Mouse (Mus musculus): ENCODE data around the gene Bicdl1. TPM values are rescaled to one million over a fixed set of nuclear protein-coding genes. Genes with fewer than 3 reads are reported as not detected.
A peak's percentile ranks its signal among the peaks of the same experiment; 100 is the strongest.
"Not testable (repeated sequence)": the region's sequence is repeated elsewhere in the genome, so short reads cannot be mapped to it uniquely, and the experiment has no call there.

Bicdl1 gene
- 46.5 and 55.3 TPM in 2 replicates for polyA plus RNA-seq (2012; rRNA removed)

GRCm38 (mm10) chr5:115731001-115731731, at the start of gene Bicdl1:
Bicdl1 (minus strand) TSS chr5:115731621.
- peak; percentile 80 for DNase-seq (ENCODE audit: low spot score)

GRCm38 (mm10) chr5:115776911-115777310, 45.5 kb upstream of the Bicdl1 start:
- no peak for DNase-seq (ENCODE audit: low spot score)

GRCm38 (mm10) chr5:115775350-115775749, 43.9 kb upstream of the Bicdl1 start:
- DNase-seq (ENCODE audit: low spot score): no peak

- DNase-seq (ENCODE audit: low spot score): no peak
Measured at GRCm38 (mm10) chr5:115770048-115770447, 38.6 kb upstream of the Bicdl1 start.

- DNase-seq (ENCODE audit: low spot score): no peak
Measured at GRCm38 (mm10) chr5:115769116-115769515, 37.7 kb upstream of the Bicdl1 start.

- DNase-seq (ENCODE audit: low spot score): no peak
Measured at GRCm38 (mm10) chr5:115766821-115767220, 35.4 kb upstream of the Bicdl1 start.

GRCm38 (mm10) chr5:115763981-115764380, 32.6 kb upstream of the Bicdl1 start:
- DNase-seq (ENCODE audit: low spot score): no peak

GRCm38 (mm10) chr5:115760903-115761302, 29.5 kb upstream of the Bicdl1 start:
- no peak for DNase-seq (ENCODE audit: low spot score)

GRCm38 (mm10) chr5:115758431-115759180, 27.2 kb upstream of the Bicdl1 start:
- DNase-seq (ENCODE audit: low spot score): no peak

- DNase-seq (ENCODE audit: low spot score): no peak
Measured at GRCm38 (mm10) chr5:115757516-115757915, 26.1 kb upstream of the Bicdl1 start.

- DNase-seq (ENCODE audit: low spot score): no peak
Measured at GRCm38 (mm10) chr5:115755501-115755900, 24.1 kb upstream of the Bicdl1 start.

- DNase-seq (ENCODE audit: low spot score): no peak
Measured at GRCm38 (mm10) chr5:115754831-115755230, 23.4 kb upstream of the Bicdl1 start.

- no peak for DNase-seq (ENCODE audit: low spot score)
Measured at GRCm38 (mm10) chr5:115752883-115753282, 21.5 kb upstream of the Bicdl1 start.

- DNase-seq (ENCODE audit: low spot score): not testable (repeated sequence)
Measured at GRCm38 (mm10) chr5:115751916-115752315, 20.5 kb upstream of the Bicdl1 start.

- no peak for DNase-seq (ENCODE audit: low spot score)
Measured at GRCm38 (mm10) chr5:115748316-115748715, 16.9 kb upstream of the Bicdl1 start.

- no peak for DNase-seq (ENCODE audit: low spot score)
Measured at GRCm38 (mm10) chr5:115745319-115745718, 13.9 kb upstream of the Bicdl1 start.

- DNase-seq (ENCODE audit: low spot score): no peak
Measured at GRCm38 (mm10) chr5:115738032-115738431, 6.6 kb upstream of the Bicdl1 start.

GRCm38 (mm10) chr5:115734570-115734969, 3.1 kb upstream of the Bicdl1 start:
- DNase-seq (ENCODE audit: low spot score): no peak

GRCm38 (mm10) chr5:115732849-115733216, 1.4 kb upstream of the Bicdl1 start:
- no peak for DNase-seq (ENCODE audit: low spot score)

GRCm38 (mm10) chr5:115732176-115732848, 891 bp upstream of the Bicdl1 start:
- DNase-seq (ENCODE audit: low spot score): peak; percentile 88

- DNase-seq (ENCODE audit: low spot score): no peak
Measured at GRCm38 (mm10) chr5:115731732-115732175, 333 bp upstream of the Bicdl1 start.

GRCm38 (mm10) chr5:115730314-115730713, 1.1 kb downstream of the Bicdl1 start:
- no peak for DNase-seq (ENCODE audit: low spot score)
